Mouse (Mus musculus) gastrocnemius, postnatal 14 days (tissue): ENCODE results near the gene Rad52. TPM values are rescaled to one million over a fixed set of nuclear protein-coding genes. Genes with fewer than 3 reads are reported as not detected.
A peak's percentile ranks its signal among the peaks of the same experiment; 100 is the strongest.

Experiments
- DNase-seq: peaks from one replicate; pipeline ENCODE4 v3.0.0; 2021; ENCODE audit warnings: mixed read lengths
- intact Hi-C: fragments of 180-260 bp; cut with DNase I; formaldehyde crosslinking; loops from one replicate; pipeline ENCODE4 v1.15.1; 2025; ENCODE audit warnings: low total_unique reads
- long read RNA-seq, 2 experiments: library from polyadenylated mRNA; stranded (forward); transcript quantifications; one replicate each; pipeline ENCODE4 v2.0.0; 2021
- total RNA-seq, 2 experiments: library from RNA; stranded (reverse); gene quantifications; 2 replicates each; pipeline ENCODE4 v1.2.3; 2021

Rad52 gene
- total RNA-seq = 10 to 100 TPM; 11.3 to 11.5 TPM
- long read RNA-seq, experiment 1, partial matches to known transcripts = 1 of 5 reads
- long read RNA-seq, experiment 1, other reads (novel, unspliced or antisense) = 3 of 5 reads
- long read RNA-seq, experiment 2, partial matches to known transcripts = 0 of 10 reads
- long read RNA-seq, experiment 2, other reads (novel, unspliced or antisense) = 8 of 10 reads

GRCm38 (mm10) chr6:119902204-119903080, at the start of gene Rad52:
TSS of gene Rad52 (plus strand) at chr6:119902698.
- DNase-seq = peak; percentile 82
- intact Hi-C loops = no loop called here

GRCm38 (mm10) chr6:119854156-119854555, 48.3 kb upstream of the Rad52 start:
- intact Hi-C loops = no loop called here
- no peak for DNase-seq

GRCm38 (mm10) chr6:119855471-119855870, 47.0 kb upstream of the Rad52 start:
- intact Hi-C loops = no loop called here
- DNase-seq = no peak

- intact Hi-C loops = no loop called here
- DNase-seq = no peak
Measured at GRCm38 (mm10) chr6:119860236-119860635, 42.3 kb upstream of the Rad52 start.

GRCm38 (mm10) chr6:119861519-119861918, 41.0 kb upstream of the Rad52 start:
- DNase-seq = no peak

GRCm38 (mm10) chr6:119864341-119865034, 38.0 kb upstream of the Rad52 start:
- intact Hi-C loops = no loop called here

More at GRCm38 (mm10) chr6:119861519-119861918, 41.0 kb upstream of the Rad52 start:
- intact Hi-C loops = no loop called here

GRCm38 (mm10) chr6:119883151-119883550, 19.3 kb upstream of the Rad52 start:
- intact Hi-C loops = no loop called here
- no peak for DNase-seq

More at GRCm38 (mm10) chr6:119864341-119865034, 38.0 kb upstream of the Rad52 start:
- DNase-seq = peak; percentile 78

GRCm38 (mm10) chr6:119892711-119893110, 9.8 kb upstream of the Rad52 start:
- DNase-seq = no peak
- intact Hi-C loops = no loop called here

GRCm38 (mm10) chr6:119903081-119903789, 737 bp downstream of the Rad52 start:
- no peak for DNase-seq
- intact Hi-C loops = no loop called here

GRCm38 (mm10) chr6:119905461-119905860, 3.0 kb downstream of the Rad52 start:
- intact Hi-C loops = no loop called here
- no peak for DNase-seq

GRCm38 (mm10) chr6:119912046-119912445, 9.5 kb downstream of the Rad52 start:
- intact Hi-C loops = no loop called here
- no peak for DNase-seq

GRCm38 (mm10) chr6:119915710-119916109, 13.2 kb downstream of the Rad52 start:
- intact Hi-C loops = no loop called here
- no peak for DNase-seq

GRCm38 (mm10) chr6:119918561-119919181, 16.2 kb downstream of the Rad52 start:
- intact Hi-C loops = no loop called here
- peak; percentile 9 for DNase-seq

GRCm38 (mm10) chr6:119922136-119922535, 19.6 kb downstream of the Rad52 start:
- intact Hi-C loops = loop anchor here (5.0 kb wide), 1 partner anchor 130 kb away; no protein-coding TSS in a partner anchor
- DNase-seq = no peak

- intact Hi-C loops = loop anchor here (5.0 kb wide), 1 partner anchor 130 kb away; no protein-coding TSS in a partner anchor
Measured at GRCm38 (mm10) chr6:119922544-119922943, 20.0 kb downstream of the Rad52 start.

GRCm38 (mm10) chr6:119924235-119925005, 21.9 kb downstream of the Rad52 start:
- no peak for DNase-seq
- intact Hi-C loops = loop anchor here (5.0 kb wide), 1 partner anchor 132 kb away; no protein-coding TSS in a partner anchor

More at GRCm38 (mm10) chr6:119922544-119922943, 20.0 kb downstream of the Rad52 start:
- DNase-seq = no peak
